Mouse (Mus musculus): Measurements from ENCODE around the gene Scml4. TPM values are rescaled to one million over a fixed set of nuclear protein-coding genes. Genes with fewer than 3 reads are reported as not detected.

Scml4 gene
- polyA plus RNA-seq, 1 experiment from 2014 or later = 1.7 TPM

DNA sequence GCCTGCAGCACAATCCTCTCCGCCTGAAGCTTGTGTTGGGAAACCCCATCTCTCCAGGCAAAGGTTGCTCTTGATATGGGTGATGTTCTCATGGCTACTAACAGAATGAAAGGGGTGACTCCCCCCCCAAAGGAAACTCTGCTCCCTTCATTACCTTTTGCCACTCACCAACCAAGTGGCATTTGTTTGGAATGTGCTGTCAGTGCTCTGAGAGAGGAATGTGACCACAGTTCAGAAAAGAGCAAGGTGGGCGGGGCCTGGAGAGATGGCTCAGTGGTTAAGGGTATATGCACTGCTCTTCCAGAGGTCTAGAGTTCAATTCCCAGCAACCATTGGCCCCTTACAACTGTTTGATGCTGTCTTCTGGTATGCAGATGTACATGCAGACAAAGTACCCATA, 3.1 kb upstream of the Scml4 start:
- Histone ChIP-seq H3K4me2 (replicated peaks; ENCODE audit: low read depth, low read length) (no peak overlapping the region), H3K36me3 (ENCODE audit: insufficient read depth, low read length) (no peaks in the 10 kb centered on the region), H3K4me1 (ENCODE audit: insufficient read depth, low read length) (peaks cover 22% of the 10 kb centered on the region), H3K9me3 (ENCODE audit: low read length) (peaks cover 13% of the 10 kb centered on the region; the same call in 1 of the 2 replicates), H3K27me3 (ENCODE audit: insufficient read depth, low read length) (peaks cover 3% of the 10 kb centered on the region; the same call in 1 of the 2 replicates), H3K9ac (replicated peaks; ENCODE audit: low read length) (no peak overlapping the region), H3K4me3 (ENCODE audit: low read length) (no peak overlapping the region), H3K27ac (ENCODE audit: low read length) (no peak overlapping the region)
- ATAC-seq (ENCODE audit: low FRiP score, low TSS enrichment) = no peak
- WGBS = 91% methylated on average over 2 of the region's 2 CpGs

DNA sequence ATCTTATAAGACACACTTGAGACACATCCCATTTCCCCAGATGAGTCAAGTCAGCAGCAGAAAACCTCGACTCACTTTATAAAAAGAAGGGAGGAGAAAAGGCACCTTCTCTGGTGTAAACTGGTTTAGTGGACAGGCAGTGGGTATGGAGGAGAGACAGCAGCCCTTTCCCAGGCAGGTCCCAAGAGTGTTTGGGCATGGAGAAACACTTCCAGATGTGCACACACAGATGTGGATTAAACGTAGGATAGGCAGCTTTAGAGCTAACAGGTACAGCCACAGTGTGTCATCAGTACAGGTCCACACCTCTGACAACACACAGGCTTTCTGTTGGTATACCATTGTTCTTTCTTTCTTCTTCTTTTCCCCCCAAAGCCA, 400 bp upstream of the Scml4 start:
- no peak overlapping the region for H3K4me2 ChIP-seq (replicated peaks; ENCODE audit: low read depth, low read length)
- WGBS = 65% methylated on average over 2 of the region's 2 CpGs
- H3K9ac ChIP-seq (replicated peaks; ENCODE audit: low read length) = no peak overlapping the region
- H3K9me3 ChIP-seq (ENCODE audit: low read length) = 0 out of 2 replicates have a peak, but pooled peaks cover 5% of the 10 kb centered on the region
- ATAC-seq (ENCODE audit: low FRiP score, low TSS enrichment) = no peak
- no peak overlapping the region for H3K4me3 ChIP-seq (ENCODE audit: low read length)
- H3K27me3 ChIP-seq (ENCODE audit: insufficient read depth, low read length) = peaks cover 3% of the 10 kb centered on the region; the same call in 1 of the 2 replicates
- no peaks in the 10 kb centered on the region for H3K36me3 ChIP-seq (ENCODE audit: insufficient read depth, low read length)
- no peak overlapping the region for H3K27ac ChIP-seq (ENCODE audit: low read length)
- peaks cover 39% of the 10 kb centered on the region for H3K4me1 ChIP-seq (ENCODE audit: insufficient read depth, low read length)

DNA sequence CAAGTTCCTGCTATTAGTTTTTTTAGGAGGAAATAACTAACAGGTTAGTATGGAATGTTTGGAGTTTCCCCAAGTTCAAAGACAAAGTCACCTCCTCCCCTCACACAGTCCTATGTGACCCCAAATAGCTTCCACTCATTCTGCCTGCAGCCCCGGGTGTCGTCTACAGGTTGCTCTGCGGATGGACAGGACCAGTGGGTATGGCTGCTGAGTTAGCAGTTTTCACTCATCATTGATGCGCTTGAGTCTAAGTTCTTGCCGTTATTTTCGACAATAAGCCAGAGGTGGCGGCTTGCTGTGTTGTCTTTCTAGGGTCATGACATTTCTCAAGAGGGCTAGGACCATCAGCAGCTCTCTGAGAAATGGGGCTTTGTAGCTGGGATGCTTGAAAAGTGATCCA, 1.3 kb downstream of the Scml4 start:
- no peak overlapping the region for H3K27ac ChIP-seq (ENCODE audit: low read length)
- no peak overlapping the region for H3K4me3 ChIP-seq (ENCODE audit: low read length)
- ATAC-seq (ENCODE audit: low FRiP score, low TSS enrichment) = no peak
- no peak overlapping the region for H3K9ac ChIP-seq (replicated peaks; ENCODE audit: low read length)
- H3K4me1 ChIP-seq (ENCODE audit: insufficient read depth, low read length) = peaks cover 38% of the 10 kb centered on the region
- WGBS = 84% methylated on average over 7 of the region's 7 CpGs
- no peaks in the 10 kb centered on the region for H3K36me3 ChIP-seq (ENCODE audit: insufficient read depth, low read length)
- H3K9me3 ChIP-seq (ENCODE audit: low read length) = 0 out of 2 replicates have a peak, but pooled peaks cover 4% of the 10 kb centered on the region
- H3K27me3 ChIP-seq (ENCODE audit: insufficient read depth, low read length) = peaks cover 3% of the 10 kb centered on the region; the same call in 1 of the 2 replicates
- no peak overlapping the region for H3K4me2 ChIP-seq (replicated peaks; ENCODE audit: low read depth, low read length)

GRCm38 (mm10) chr10:42862102-42862740, 2.1 kb downstream of the Scml4 start:
- H3K36me3 ChIP-seq (ENCODE audit: insufficient read depth, low read length) = no peaks in the 10 kb centered on the region
- H3K9ac ChIP-seq (replicated peaks; ENCODE audit: low read length) = 0 out of 2 replicates have a peak overlapping the region, but pooled peaks have one; percentile 2
- peaks cover 38% of the 10 kb centered on the region for H3K4me1 ChIP-seq (ENCODE audit: insufficient read depth, low read length)
- H3K4me3 ChIP-seq (ENCODE audit: low read length) = peak overlapping the region; percentile 24
- H3K27me3 ChIP-seq (ENCODE audit: insufficient read depth, low read length) = peaks cover 3% of the 10 kb centered on the region; the same call in 1 of the 2 replicates
- H3K4me2 ChIP-seq (replicated peaks; ENCODE audit: low read depth, low read length) = peak overlapping the region; percentile 47
- WGBS = 32% methylated on average over 13 of the region's 13 CpGs
- 0 out of 2 replicates have a peak overlapping the region, but pooled peaks have one; percentile 7 for H3K27ac ChIP-seq (ENCODE audit: low read length)
- ATAC-seq (ENCODE audit: low FRiP score, low TSS enrichment) = no peak
- no peaks in the 10 kb centered on the region for H3K9me3 ChIP-seq (ENCODE audit: low read length)

- Histone ChIP-seq H3K36me3 (ENCODE audit: insufficient read depth, low read length) (no peaks in the 10 kb centered on the region), H3K9ac (replicated peaks; ENCODE audit: low read length) (no peak overlapping the region), H3K9me3 (ENCODE audit: low read length) (no peaks in the 10 kb centered on the region), H3K4me1 (ENCODE audit: insufficient read depth, low read length) (peaks cover 38% of the 10 kb centered on the region), H3K4me3 (ENCODE audit: low read length) (no peak overlapping the region; the same call in 1 of the 2 replicates), H3K4me2 (replicated peaks; ENCODE audit: low read depth, low read length) (peak overlapping the region; percentile 66; the same call in 1 of the 2 replicates), H3K27me3 (ENCODE audit: insufficient read depth, low read length) (peaks cover 3% of the 10 kb centered on the region; the same call in 1 of the 2 replicates), H3K27ac (ENCODE audit: low read length) (no peak overlapping the region)
- WGBS = 55% methylated on average over 4 of the region's 4 CpGs
- ATAC-seq (ENCODE audit: low FRiP score, low TSS enrichment) = no peak
Measured at GRCm38 (mm10) chr10:42862806-42863205, 2.6 kb downstream of the Scml4 start.

DNA sequence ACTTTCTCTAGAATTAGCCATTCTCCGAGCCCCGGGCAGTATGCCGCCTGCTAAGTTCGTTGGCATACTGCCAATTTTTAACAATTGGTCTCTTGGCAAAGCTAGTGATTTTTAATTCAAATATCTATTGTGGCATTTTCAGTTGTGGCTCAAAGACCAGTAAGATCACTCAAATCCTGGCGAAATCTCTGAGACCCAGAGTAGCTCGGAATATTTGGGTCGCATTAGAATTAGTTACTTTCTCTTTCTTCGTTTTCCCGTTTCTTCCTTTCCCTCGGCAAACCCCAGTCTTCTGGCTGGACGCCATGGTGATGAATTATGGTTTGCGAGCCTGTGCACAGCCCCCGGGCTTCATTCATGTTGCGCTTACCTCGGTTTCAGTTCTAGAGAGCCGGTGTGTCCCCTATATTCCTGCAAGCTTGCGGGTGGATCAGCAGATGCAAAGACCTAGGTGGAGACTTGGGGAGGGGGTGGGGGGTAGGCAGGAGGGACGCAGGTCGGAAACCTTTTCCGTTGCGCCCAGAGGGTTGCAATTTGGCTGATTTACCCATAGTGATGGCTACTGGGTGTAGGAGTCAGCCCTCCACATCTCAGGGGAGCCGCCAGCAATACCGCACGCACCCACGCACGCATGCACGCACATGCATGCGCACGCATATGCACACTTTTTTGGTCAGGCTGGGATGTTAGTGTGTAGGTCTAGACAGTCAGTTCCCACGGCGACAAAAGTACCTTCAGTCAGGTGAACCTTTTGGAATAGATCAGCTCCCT, 3.6 kb downstream of the Scml4 start:
- Histone ChIP-seq H3K4me3 (ENCODE audit: low read length) (peak overlapping the region; percentile 48), H3K36me3 (ENCODE audit: insufficient read depth, low read length) (no peaks in the 10 kb centered on the region), H3K9me3 (ENCODE audit: low read length) (no peaks in the 10 kb centered on the region), H3K9ac (replicated peaks; ENCODE audit: low read length) (peak overlapping the region; percentile 22), H3K27ac (ENCODE audit: low read length) (peak overlapping the region; percentile 1; the same call in 1 of the 2 replicates), H3K27me3 (ENCODE audit: insufficient read depth, low read length) (peaks cover 3% of the 10 kb centered on the region; the same call in 1 of the 2 replicates), H3K4me1 (ENCODE audit: insufficient read depth, low read length) (peaks cover 38% of the 10 kb centered on the region), H3K4me2 (replicated peaks; ENCODE audit: low read depth, low read length) (peak overlapping the region; percentile 66)
- WGBS = 29% methylated on average over 31 of the region's 31 CpGs
- peak; percentile 47; the same call in 1 of the 2 replicates for ATAC-seq (ENCODE audit: low FRiP score, low TSS enrichment)

DNA sequence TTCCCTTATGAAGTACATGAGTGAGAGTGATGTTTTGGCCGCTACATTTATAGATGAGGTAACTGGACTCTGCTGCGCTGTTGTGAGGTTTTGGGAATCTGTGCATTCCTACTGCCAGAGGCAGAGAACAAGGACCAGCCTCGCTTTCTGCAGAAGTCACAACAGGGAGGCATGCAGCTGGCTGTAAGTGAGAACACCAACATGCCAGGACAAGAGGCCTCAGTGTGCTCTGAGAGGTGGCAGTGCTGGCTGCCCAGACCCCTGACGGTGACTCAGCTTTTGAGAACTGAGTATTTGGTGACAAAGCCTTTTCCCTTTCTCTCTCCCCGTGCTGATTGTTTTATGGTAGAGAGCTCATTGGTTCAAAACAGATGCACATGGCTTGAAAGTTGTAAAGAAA, 4.5 kb downstream of the Scml4 start:
- Histone ChIP-seq H3K9ac (replicated peaks; ENCODE audit: low read length) (no peak overlapping the region; the same call in 1 of the 2 replicates), H3K9me3 (ENCODE audit: low read length) (no peaks in the 10 kb centered on the region), H3K27ac (ENCODE audit: low read length) (peak overlapping the region; percentile 32; the same call in 1 of the 2 replicates), H3K4me1 (ENCODE audit: insufficient read depth, low read length) (peaks cover 38% of the 10 kb centered on the region), H3K36me3 (ENCODE audit: insufficient read depth, low read length) (no peaks in the 10 kb centered on the region), H3K4me3 (ENCODE audit: low read length) (no peak overlapping the region), H3K27me3 (ENCODE audit: insufficient read depth, low read length) (peaks cover 3% of the 10 kb centered on the region; the same call in 1 of the 2 replicates), H3K4me2 (replicated peaks; ENCODE audit: low read depth, low read length) (peak overlapping the region; percentile 66)
- ATAC-seq (ENCODE audit: low FRiP score, low TSS enrichment) = no peak; the same call in 1 of the 2 replicates
- 38% methylated on average over 5 of the region's 5 CpGs for WGBS

DNA sequence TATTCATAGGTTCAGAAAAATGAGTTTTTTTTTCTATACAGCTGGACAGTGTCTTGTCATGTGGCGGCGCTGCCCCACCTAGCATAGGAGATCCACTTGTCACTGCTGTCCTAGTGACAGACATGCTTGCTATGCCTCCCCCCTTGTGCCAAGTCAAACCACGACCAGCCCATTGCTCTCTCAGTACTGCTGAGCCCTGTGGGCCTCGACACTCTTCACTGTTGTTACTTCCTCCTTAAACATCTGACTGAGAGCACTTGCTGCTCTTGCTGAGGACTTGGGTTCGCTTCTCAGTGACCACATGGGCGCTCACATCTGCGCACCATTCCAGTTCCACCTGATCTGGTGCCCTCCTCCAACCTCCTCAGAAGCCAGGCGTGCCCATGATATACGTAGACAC, 8.2 kb downstream of the Scml4 start:
- Histone ChIP-seq H3K4me1 (ENCODE audit: insufficient read depth, low read length) (peaks cover 12% of the 10 kb centered on the region), H3K4me3 (ENCODE audit: low read length) (no peak overlapping the region), H3K4me2 (replicated peaks; ENCODE audit: low read depth, low read length) (no peak overlapping the region), H3K27me3 (ENCODE audit: insufficient read depth, low read length) (no peaks in the 10 kb centered on the region; the same call in 1 of the 2 replicates), H3K36me3 (ENCODE audit: insufficient read depth, low read length) (no peaks in the 10 kb centered on the region), H3K9ac (replicated peaks; ENCODE audit: low read length) (no peak overlapping the region), H3K9me3 (ENCODE audit: low read length) (no peaks in the 10 kb centered on the region), H3K27ac (ENCODE audit: low read length) (no peak overlapping the region)
- ATAC-seq (ENCODE audit: low FRiP score, low TSS enrichment) = no peak
- 77% methylated on average over 9 of the region's 9 CpGs for WGBS

DNA sequence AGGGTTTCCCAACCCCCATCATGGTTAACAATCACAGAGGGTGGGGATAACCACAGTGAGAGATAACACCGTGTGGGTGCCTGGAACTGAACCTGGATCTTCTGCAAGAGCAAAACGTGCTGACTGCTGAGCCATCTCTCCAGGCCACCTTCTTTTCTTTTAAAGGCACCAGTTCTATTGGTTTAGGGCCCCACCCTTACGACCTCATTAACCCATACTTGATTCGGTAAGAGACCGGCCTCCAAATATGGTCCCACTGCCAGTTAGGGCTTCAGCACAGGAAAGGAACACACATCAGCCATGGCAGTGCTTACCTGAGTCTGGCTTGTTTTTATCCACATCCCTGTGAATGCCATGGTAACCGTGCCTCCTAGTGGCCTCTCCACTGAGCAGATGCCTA, 9.3 kb downstream of the Scml4 start:
- WGBS = 52% methylated on average over 6 of the region's 6 CpGs
- ATAC-seq (ENCODE audit: low FRiP score, low TSS enrichment) = no peak
- Histone ChIP-seq H3K9ac (replicated peaks; ENCODE audit: low read length) (no peak overlapping the region), H3K9me3 (ENCODE audit: low read length) (no peaks in the 10 kb centered on the region), H3K36me3 (ENCODE audit: insufficient read depth, low read length) (no peaks in the 10 kb centered on the region), H3K27me3 (ENCODE audit: insufficient read depth, low read length) (no peaks in the 10 kb centered on the region; the same call in 1 of the 2 replicates), H3K27ac (ENCODE audit: low read length) (no peak overlapping the region), H3K4me2 (replicated peaks; ENCODE audit: low read depth, low read length) (no peak overlapping the region), H3K4me3 (ENCODE audit: low read length) (no peak overlapping the region), H3K4me1 (ENCODE audit: insufficient read depth, low read length) (peaks cover 6% of the 10 kb centered on the region; the same call in 1 of the 2 replicates)
